Mouse (Mus musculus) kidney, postnatal 25 days (tissue): ENCODE measurements around the gene Klc4.

ENCODE experiments used
- DNase-seq, 2 experiments: peaks; one replicate each; pipeline ENCODE4 v3.0.0; 2021; ENCODE audit warnings: mixed read lengths in 2 of 2

The Klc4 gene

DNA sequence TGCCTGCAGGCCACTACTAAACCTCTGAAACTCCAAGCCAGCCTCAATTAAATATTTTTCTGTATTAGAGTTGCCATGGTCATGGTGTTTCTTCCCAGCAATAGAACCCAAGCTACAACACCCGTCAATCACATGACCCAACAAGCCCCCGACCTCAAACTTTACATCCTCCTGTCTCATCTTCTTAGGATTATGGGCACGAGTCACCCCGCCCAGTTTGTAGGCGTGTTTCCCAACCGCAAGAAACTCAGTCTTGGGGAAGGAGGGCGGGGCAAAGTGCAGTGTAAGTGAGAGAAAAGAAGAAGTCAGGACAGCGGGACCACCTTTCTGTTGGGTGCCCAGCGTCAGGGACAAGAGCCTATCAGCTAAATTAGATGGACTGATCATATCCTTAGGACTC lies 57.6 kb downstream of the Klc4 start:
- DNase-seq: no peak

- no peak for DNase-seq
These were observed 59.5 kb downstream of the Klc4 start for GRCm38 (mm10) chr17:46586327-46586726.
